Mouse (Mus musculus) kidney, adult 8-10 months (tissue): Measurements from ENCODE around the gene Tkt.

Experiments
- DNase-seq, 2 experiments: peaks; one replicate each; pipeline ENCODE4 v3.0.0; 2022

Gene Tkt

GRCm38 (mm10) chr14:30622556-30622955 lies 74.4 kb downstream of the Tkt start:
- DNase-seq, result no peak
